Mouse (Mus musculus) lung, postnatal 0 days (tissue): ENCODE results near the gene Aff3. TPM values are rescaled to one million over a fixed set of nuclear protein-coding genes. Genes with fewer than 3 reads are reported as not detected.

Experiments used
- ATAC-seq: fragments of 200-750 bp; cut with Nextera tagmentation; 2 replicates; pipeline ENCODE4 v1.8.0; 2017; ENCODE audit warnings: moderate library complexity
- DNase-seq: peaks from one replicate; pipeline ENCODE4 v3.0.0-alpha.2; 2016; ENCODE audit warnings: low spot score
- H3K27ac ChIP-seq: fragments of 300-500 bp; sonication (generic); 2 replicates; pipeline ENCODE4 v1.5.1; 2014; ENCODE audit warnings: antibody characterized with exemption, mild to moderate bottlenecking, low read length, mixed read lengths
- H3K27me3 ChIP-seq: fragments of 300-500 bp; sonication (generic); replicated peaks from 2 replicates; pipeline ENCODE4 v1.6.1; 2014; ENCODE audit warnings: low read length, mixed read lengths; ENCODE audit not compliant: insufficient read depth
- H3K36me3 ChIP-seq: fragments of 300-500 bp; sonication (generic); 2 replicates; pipeline ENCODE4 v1.6.1; 2014; ENCODE audit warnings: low read length, mixed read lengths; ENCODE audit not compliant: insufficient read depth
- H3K4me1 ChIP-seq: fragments of 300-500 bp; sonication (generic); 2 replicates; pipeline ENCODE4 v1.6.1; 2014; ENCODE audit warnings: antibody characterized with exemption, low read depth, low read length, mixed read lengths; ENCODE audit not compliant: insufficient read depth
- H3K4me2 ChIP-seq: fragments of 300-500 bp; sonication (generic); replicated peaks from 2 replicates; pipeline ENCODE4 v1.6.1; 2014; ENCODE audit warnings: low read depth, mild to moderate bottlenecking, low read length, moderate library complexity, mixed read lengths
- H3K4me3 ChIP-seq: fragments of 300-500 bp; sonication (generic); 2 replicates; pipeline ENCODE4 v1.5.1; 2014; ENCODE audit warnings: low read depth, low read length
- H3K9ac ChIP-seq: fragments of 300-500 bp; sonication (generic); replicated peaks from 2 replicates; pipeline ENCODE4 v1.6.1; 2014; ENCODE audit warnings: low read depth, mild to moderate bottlenecking
- H3K9me3 ChIP-seq: fragments of 300-500 bp; sonication (generic); 2 replicates; pipeline ENCODE4 v1.6.1; 2016; ENCODE audit warnings: low read length, mixed read lengths
- CTCF ChIP-seq: IDR thresholded peaks from 2 replicates; pipeline ENCODE4 v1.5.1; 2016; ENCODE audit warnings: antibody characterized with exemption, mild to moderate bottlenecking
- EP300 ChIP-seq: IDR thresholded peaks from 2 replicates; pipeline ENCODE4 v1.6.1; 2016; ENCODE audit warnings: antibody characterized with exemption, mild to moderate bottlenecking, control low read depth
- WGBS: fragments of 180-500 bp; shearing (Covaris S2); extraction: QIAGEN DNeasy Blood & Tissue Kit; methylation state at CpG from one replicate; pipeline ENCODE4 v1.1.7; 2014; 5-methylcytosine and 5-hydroxymethylcytosine counted together
- polyA plus RNA-seq: library from polyadenylated mRNA; unstranded; fragments of >200 nt; fragmentation: Nextera tagmentation; extraction: Ambion mirVana; gene quantifications from 2 replicates; pipeline ENCODE4 v1.2.1, GENCODE M21; 2015

The Aff3 gene
- polyA plus RNA-seq, 1 experiment from 2014 or later, result 5.9 TPM

- Histone ChIP-seq H3K27me3 (no peaks in the 10 kb centered on the region), H3K9me3 (no peaks in the 10 kb centered on the region), H3K4me2 (peak overlapping the region; percentile 92), H3K4me1 (peaks cover 4% of the 10 kb centered on the region; the same call in 1 of the 2 replicates), H3K36me3 (no peaks in the 10 kb centered on the region), H3K9ac (peak overlapping the region; percentile 59; the same call in 1 of the 2 replicates), H3K27ac (no peak overlapping the region), H3K4me3 (peak overlapping the region; percentile 73)
- TF ChIP-seq CTCF (no peak), EP300 (no peak)
- DNase-seq, result no peak
- ATAC-seq, result no peak
- 3% methylated on average over 10 of the region's 10 CpGs for WGBS
Observed at GRCm38 (mm10) chr1:38626388-38626738, 38.4 kb downstream of the Aff3 start.

GRCm38 (mm10) chr1:38621840-38622239 is 42.9 kb downstream of the Aff3 start:
- WGBS, result 65% methylated on average over 4 of the region's 4 CpGs
- Histone ChIP-seq H3K27ac (no peak overlapping the region), H3K4me1 (no peaks in the 10 kb centered on the region), H3K9me3 (no peaks in the 10 kb centered on the region), H3K4me2 (no peak overlapping the region), H3K27me3 (no peaks in the 10 kb centered on the region), H3K9ac (no peak overlapping the region), H3K4me3 (no peak overlapping the region), H3K36me3 (no peaks in the 10 kb centered on the region)
- ATAC-seq (no peak), DNase-seq (no peak)
- TF ChIP-seq EP300 (no peak), CTCF (no peak)

- ATAC-seq, result no peak
Observed at GRCm38 (mm10) chr1:38620401-38620800, 44.4 kb downstream of the Aff3 start.

GRCm38 (mm10) chr1:38606741-38607140 is 58.0 kb downstream of the Aff3 start:
- Histone ChIP-seq H3K9me3 (no peaks in the 10 kb centered on the region), H3K27ac (no peak overlapping the region), H3K9ac (no peak overlapping the region), H3K36me3 (no peaks in the 10 kb centered on the region), H3K4me2 (no peak overlapping the region), H3K27me3 (no peaks in the 10 kb centered on the region), H3K4me3 (no peak overlapping the region), H3K4me1 (no peaks in the 10 kb centered on the region; the same call in 1 of the 2 replicates)
- no peak for TF ChIP-seq EP300
- no peak for TF ChIP-seq CTCF
- DNase-seq (no peak), ATAC-seq (no peak)
- 79% methylated on average over 4 of the region's 4 CpGs for WGBS

More at GRCm38 (mm10) chr1:38620401-38620800, 44.4 kb downstream of the Aff3 start:
- no peak overlapping the region for H3K9ac ChIP-seq
- 88% methylated on average over 6 of the region's 6 CpGs for WGBS
- H3K36me3 ChIP-seq, result no peaks in the 10 kb centered on the region
- H3K27me3 ChIP-seq, result no peaks in the 10 kb centered on the region
- no peak for DNase-seq
- H3K27ac ChIP-seq, result no peak overlapping the region
- H3K9me3 ChIP-seq, result no peaks in the 10 kb centered on the region
- H3K4me3 ChIP-seq, result no peak overlapping the region
- H3K4me2 ChIP-seq, result no peak overlapping the region
- H3K4me1 ChIP-seq, result no peaks in the 10 kb centered on the region
- TF ChIP-seq EP300, result no peak
- no peak for TF ChIP-seq CTCF

- H3K4me3 ChIP-seq, result no peak overlapping the region
- DNase-seq, result no peak
- no peaks in the 10 kb centered on the region for H3K27me3 ChIP-seq
- H3K4me1 ChIP-seq, result no peaks in the 10 kb centered on the region; the same call in 1 of the 2 replicates
- H3K36me3 ChIP-seq, result no peaks in the 10 kb centered on the region
- H3K9ac ChIP-seq, result no peak overlapping the region
- H3K4me2 ChIP-seq, result no peak overlapping the region
- H3K27ac ChIP-seq, result no peak overlapping the region
- 79% methylated on average over 4 of the region's 4 CpGs for WGBS
- no peak for TF ChIP-seq EP300
- peak; percentile 34 for TF ChIP-seq CTCF
- no peak for ATAC-seq
- no peaks in the 10 kb centered on the region for H3K9me3 ChIP-seq
Observed at GRCm38 (mm10) chr1:38605426-38605825, 59.3 kb downstream of the Aff3 start.

GRCm38 (mm10) chr1:38604611-38605010 is 60.1 kb downstream of the Aff3 start:
- no peak overlapping the region for H3K9ac ChIP-seq
- H3K4me2 ChIP-seq, result no peak overlapping the region
- peak overlapping the region; percentile 47; the same call in 1 of the 2 replicates for H3K27ac ChIP-seq
- ATAC-seq, result peak; percentile 86
- H3K27me3 ChIP-seq, result no peaks in the 10 kb centered on the region
- peak; percentile 93 for TF ChIP-seq EP300
- TF ChIP-seq CTCF, result no peak
- no peaks in the 10 kb centered on the region for H3K36me3 ChIP-seq
- H3K4me3 ChIP-seq, result no peak overlapping the region
- 53% methylated on average over 7 of the region's 7 CpGs for WGBS
- no peaks in the 10 kb centered on the region for H3K9me3 ChIP-seq
- peak; percentile 52 for DNase-seq
- no peaks in the 10 kb centered on the region; the same call in 1 of the 2 replicates for H3K4me1 ChIP-seq
